Mouse (Mus musculus) adrenal gland, postnatal 10 days (tissue): ENCODE results near the gene Palld. TPM values are rescaled to one million over a fixed set of nuclear protein-coding genes. Genes with fewer than 3 reads are reported as not detected.

Source experiments
- DNase-seq: peaks from one replicate; pipeline ENCODE4 v3.0.0; 2021; ENCODE audit warnings: mixed read lengths
- total RNA-seq, 2 experiments: library from RNA; stranded (reverse); gene quantifications; 2 replicates each; pipeline ENCODE4 v1.2.3; 2021

The Palld gene
- total RNA-seq, 2 experiments from 2014 or later, result 32.3 to 37.3 TPM

- peak; percentile 66 for DNase-seq
Observed at GRCm38 (mm10) chr8:61686340-61686739, 216.2 kb downstream of the Palld start.

- DNase-seq, result no peak
Observed at GRCm38 (mm10) chr8:61685280-61685679, 217.2 kb downstream of the Palld start.

- no peak for DNase-seq
Observed at GRCm38 (mm10) chr8:61684280-61684939, 218.1 kb downstream of the Palld start.

- no peak for DNase-seq
Observed at GRCm38 (mm10) chr8:61682902-61683301, 219.6 kb downstream of the Palld start.

GRCm38 (mm10) chr8:61681217-61681616 lies 221.3 kb downstream of the Palld start:
- no peak for DNase-seq

GRCm38 (mm10) chr8:61677227-61677626 lies 225.3 kb downstream of the Palld start:
- DNase-seq, result peak; percentile 43

GRCm38 (mm10) chr8:61671151-61671550 lies 231.3 kb downstream of the Palld start:
- DNase-seq, result no peak

GRCm38 (mm10) chr8:61670376-61670775 lies 232.1 kb downstream of the Palld start:
- no peak for DNase-seq

- DNase-seq, result no peak
Observed at GRCm38 (mm10) chr8:61666919-61667318, 235.6 kb downstream of the Palld start.

- no peak for DNase-seq
Observed at GRCm38 (mm10) chr8:61665021-61665420, 237.5 kb downstream of the Palld start.

- no peak for DNase-seq
Observed at GRCm38 (mm10) chr8:61664162-61664561, 238.3 kb downstream of the Palld start.

GRCm38 (mm10) chr8:61662829-61663228 lies 239.7 kb downstream of the Palld start:
- peak; percentile 54 for DNase-seq

- DNase-seq, result no peak
Observed at GRCm38 (mm10) chr8:61661611-61662010, 240.9 kb downstream of the Palld start.

- DNase-seq, result no peak
Observed at GRCm38 (mm10) chr8:61660961-61661360, 241.5 kb downstream of the Palld start.

- DNase-seq, result no peak
Observed at GRCm38 (mm10) chr8:61651955-61652354, 250.5 kb downstream of the Palld start.

GRCm38 (mm10) chr8:61646195-61646835 lies 256.2 kb downstream of the Palld start:
- no peak for DNase-seq

- DNase-seq, result no peak
Observed at GRCm38 (mm10) chr8:61645642-61646041, 256.8 kb downstream of the Palld start.

GRCm38 (mm10) chr8:61643215-61643614 lies 259.3 kb downstream of the Palld start:
- DNase-seq, result no peak

- no peak for DNase-seq
Observed at GRCm38 (mm10) chr8:61642358-61642847, 260.1 kb downstream of the Palld start.

GRCm38 (mm10) chr8:61639596-61639995 lies 262.9 kb downstream of the Palld start:
- no peak for DNase-seq

GRCm38 (mm10) chr8:61639008-61639407 lies 263.5 kb downstream of the Palld start:
- DNase-seq, result peak; percentile 48

GRCm38 (mm10) chr8:61637736-61638135 lies 264.8 kb downstream of the Palld start:
- DNase-seq, result no peak

- no peak for DNase-seq
Observed at GRCm38 (mm10) chr8:61634811-61635210, 267.7 kb downstream of the Palld start.

GRCm38 (mm10) chr8:61632331-61632730 lies 270.2 kb downstream of the Palld start:
- no peak for DNase-seq
